Mouse (Mus musculus): ENCODE data around the gene Asb9. TPM values are rescaled to one million over a fixed set of nuclear protein-coding genes. Genes with fewer than 3 reads are reported as not detected.

Gene Asb9
- polyA plus RNA-seq, 1 experiment, result 57.8 TPM

DNA sequence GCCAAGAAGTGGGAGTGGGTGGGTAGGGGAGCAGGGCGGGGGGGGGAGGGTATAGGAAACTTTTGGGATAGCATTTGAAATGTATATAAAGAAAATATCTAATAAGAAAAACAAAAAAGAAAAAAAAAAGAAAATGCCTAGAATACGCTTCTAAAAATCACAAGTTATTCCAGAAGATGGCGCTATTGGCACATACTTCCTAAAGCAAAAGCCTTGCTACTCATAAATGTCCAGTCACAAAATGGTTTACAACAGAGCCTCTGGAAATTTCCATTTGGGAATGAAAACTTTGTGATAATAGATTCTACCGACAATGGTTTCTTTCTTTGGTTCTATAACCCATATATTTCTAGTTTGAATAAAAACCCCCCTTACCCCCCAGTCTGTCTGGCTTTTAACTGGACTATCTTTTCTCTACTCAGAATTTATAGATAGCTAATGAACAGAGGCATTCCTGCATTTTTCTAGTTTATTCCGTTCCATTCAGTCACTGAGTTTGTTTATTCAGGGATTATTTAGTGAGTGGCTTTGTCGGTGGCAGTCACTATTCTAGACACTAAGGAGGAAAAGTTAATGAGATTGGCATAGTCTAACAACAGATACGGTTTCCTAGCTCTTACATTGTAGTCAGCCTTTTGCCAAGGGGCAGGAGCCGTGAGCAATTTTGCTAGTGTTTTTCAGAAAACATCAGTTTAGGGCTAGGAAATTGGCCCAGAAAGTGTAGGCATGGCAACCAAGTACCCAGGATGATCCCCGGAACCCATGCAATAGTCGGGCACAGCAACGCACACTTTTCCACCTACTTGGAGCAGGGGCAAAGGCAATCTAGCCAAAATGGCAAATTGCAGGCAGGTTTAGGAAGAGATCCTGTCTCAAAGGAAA, 35.5 kb downstream of the Asb9 start:
- Histone ChIP-seq H3K4me3 (ENCODE audit: insufficient read depth, low read depth, low read length) (no peak overlapping the region), H3K27ac (ENCODE audit: insufficient read depth, low read depth, low read length) (no peak overlapping the region), H3K4me1 (ENCODE audit: control insufficient read depth, insufficient read depth, low read length) (no peaks in the 10 kb centered on the region), H3K36me3 (ENCODE audit: control insufficient read depth, insufficient read depth, low read length) (no peaks in the 10 kb centered on the region), H3K27me3 (replicated peaks; ENCODE audit: control insufficient read depth, insufficient read depth, low read length) (no peaks in the 10 kb centered on the region)
- TF ChIP-seq POLR2A (IDR thresholded peaks at IDR 0.05; ENCODE audit: low read depth, low read length) (no peak), CTCF (conservative IDR thresholded peaks at IDR 0.05; ENCODE audit: insufficient read depth, insufficient read length, low read depth, low read length) (no peak)
- WGBS, result 26% methylated on average over 10 of the region's 11 CpGs
- DNase-seq, result peak; percentile 54

DNA sequence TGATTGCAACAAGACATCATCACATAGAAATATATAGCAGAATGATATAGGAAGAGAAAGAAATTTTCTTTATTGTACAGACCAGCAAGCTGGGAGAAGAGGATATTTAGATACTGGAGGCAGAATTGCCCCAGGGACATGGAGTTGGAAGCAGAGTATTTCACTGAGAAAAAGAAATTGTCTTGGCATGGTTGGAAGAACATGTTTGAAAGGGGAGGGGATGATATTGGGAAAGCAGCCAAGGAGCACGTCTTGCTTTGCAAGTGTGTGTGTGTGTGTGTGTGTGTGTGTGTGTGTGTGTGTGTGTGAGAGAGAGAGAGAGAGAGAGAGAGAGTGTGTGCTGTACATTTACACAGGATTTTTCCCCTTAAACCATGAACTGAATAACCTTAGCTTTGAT, 64.1 kb downstream of the Asb9 start:
- 0% methylated on average over 1 of the region's 1 CpGs for WGBS
- no peak for DNase-seq
- H3K4me3 ChIP-seq (ENCODE audit: insufficient read depth, low read depth, low read length), result no peak overlapping the region
- TF ChIP-seq POLR2A (IDR thresholded peaks at IDR 0.05; ENCODE audit: low read depth, low read length) (no peak), CTCF (conservative IDR thresholded peaks at IDR 0.05; ENCODE audit: insufficient read depth, insufficient read length, low read depth, low read length) (no peak)
- no peak overlapping the region for H3K27ac ChIP-seq (ENCODE audit: insufficient read depth, low read depth, low read length)
- H3K4me1 ChIP-seq (ENCODE audit: control insufficient read depth, insufficient read depth, low read length), result no peaks in the 10 kb centered on the region
- H3K27me3 ChIP-seq (replicated peaks; ENCODE audit: control insufficient read depth, insufficient read depth, low read length), result no peaks in the 10 kb centered on the region
- H3K36me3 ChIP-seq (ENCODE audit: control insufficient read depth, insufficient read depth, low read length), result no peaks in the 10 kb centered on the region

DNA sequence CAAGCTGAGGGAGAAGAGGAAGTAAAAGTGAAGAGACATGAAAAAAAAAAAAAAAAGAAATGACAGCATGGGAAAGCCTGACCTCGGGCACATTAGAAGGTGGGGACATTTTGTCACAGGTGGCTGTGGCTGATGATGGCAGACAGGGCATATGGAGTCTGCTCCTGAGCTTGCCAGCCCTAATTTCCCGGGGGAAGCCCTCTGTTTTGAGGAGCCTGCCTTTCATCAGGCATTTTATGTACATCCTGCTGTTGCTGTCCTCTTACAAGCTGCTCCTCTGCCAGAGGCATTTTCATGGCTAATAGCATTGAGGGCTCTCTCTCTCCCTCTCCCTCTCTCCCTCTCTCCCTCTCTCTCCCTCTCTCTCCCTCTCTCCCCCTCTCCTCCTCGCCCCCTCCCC, 70.8 kb downstream of the Asb9 start:
- no peak overlapping the region for H3K27ac ChIP-seq (ENCODE audit: insufficient read depth, low read depth, low read length)
- no peak overlapping the region for H3K4me3 ChIP-seq (ENCODE audit: insufficient read depth, low read depth, low read length)
- H3K4me1 ChIP-seq (ENCODE audit: control insufficient read depth, insufficient read depth, low read length), result no peaks in the 10 kb centered on the region
- H3K36me3 ChIP-seq (ENCODE audit: control insufficient read depth, insufficient read depth, low read length), result no peaks in the 10 kb centered on the region
- WGBS, result 58% methylated on average over 3 of the region's 3 CpGs
- DNase-seq, result no peak
- H3K27me3 ChIP-seq (replicated peaks; ENCODE audit: control insufficient read depth, insufficient read depth, low read length), result no peaks in the 10 kb centered on the region
- TF ChIP-seq CTCF (conservative IDR thresholded peaks at IDR 0.05; ENCODE audit: insufficient read depth, insufficient read length, low read depth, low read length) (no peak), POLR2A (IDR thresholded peaks at IDR 0.05; ENCODE audit: low read depth, low read length) (no peak)

Other genes starting within 250 kb of the Asb9 start
- gene Bmx, start 248.1 kb upstream of the Asb9 start, polyA plus RNA-seq (2012; rRNA removed), result 0.34 and 0.50 TPM in 2 replicates
- 1.1 and 1.7 TPM in 2 replicates for gene Pir, start 237.0 kb upstream of the Asb9 start, polyA plus RNA-seq (2012; rRNA removed)
- gene Vegfd, start 132.9 kb upstream of the Asb9 start, polyA plus RNA-seq (2012; rRNA removed), result 5.8 and 6.0 TPM in 2 replicates
- 3.2 and 3.8 TPM in 2 replicates for gene Piga, start 86.5 kb upstream of the Asb9 start, polyA plus RNA-seq (2012; rRNA removed)
- 0.87 and 1.9 TPM in 2 replicates for gene Asb11, start 69.3 kb upstream of the Asb9 start, polyA plus RNA-seq (2012; rRNA removed)

Measured in kidney, adult 2 months (tissue).